Mouse (Mus musculus): ENCODE measurements around the gene Gpha2. TPM values are rescaled to one million over a fixed set of nuclear protein-coding genes. Genes with fewer than 3 reads are reported as not detected.
A peak's percentile ranks its signal among the peaks of the same experiment; 100 is the strongest.

Gene Gpha2
- total and polyA plus RNA-seq, 2 experiments from 2014 or later = not detected

DNA sequence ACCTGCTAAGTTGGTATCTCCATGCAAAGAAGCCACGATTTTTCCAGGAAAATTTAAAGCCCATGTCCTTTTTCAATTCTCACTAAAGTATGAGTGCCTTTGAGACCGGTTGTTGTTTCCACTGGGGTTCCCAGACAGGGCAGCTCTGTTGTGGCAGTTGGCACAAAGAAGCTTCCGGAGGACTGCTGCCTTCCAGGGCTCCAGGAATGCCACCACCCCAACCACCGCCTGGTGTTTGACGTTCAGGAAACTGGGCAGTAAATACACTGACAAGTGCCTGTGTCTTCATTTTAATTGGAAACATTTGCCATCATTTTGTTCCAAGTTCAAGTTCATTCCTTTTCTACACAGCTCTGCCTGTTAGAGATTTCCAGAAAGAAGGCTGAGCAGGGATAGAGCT, 19.5 kb upstream of the Gpha2 start:
- H3K36me3 ChIP-seq (ENCODE audit: insufficient read depth, low read length) = no peaks in the 10 kb centered on the region
- H3K4me1 ChIP-seq (ENCODE audit: insufficient read depth, low read length) = no peaks in the 10 kb centered on the region
- no peak overlapping the region for H3K9ac ChIP-seq (replicated peaks; ENCODE audit: low read length, poor library complexity, severe bottlenecking)
- H3K4me3 ChIP-seq (ENCODE audit: low read depth, low read length) = no peak overlapping the region
- H3K27ac ChIP-seq (ENCODE audit: low read depth, low read length) = no peak overlapping the region
- no peak overlapping the region for H3K4me2 ChIP-seq (ENCODE audit: low read depth, low read length, poor library complexity, severe bottlenecking)
- H3K27me3 ChIP-seq (ENCODE audit: insufficient read depth, low read length) = no peaks in the 10 kb centered on the region
- 65% methylated on average over 5 of the region's 5 CpGs for WGBS
- no peak for DNase-seq (ENCODE audit: low spot score)
- no peaks in the 10 kb centered on the region for H3K9me3 ChIP-seq (ENCODE audit: low read length)
- TF ChIP-seq CTCF (IDR thresholded peaks at IDR 0.05) = no peak
- no peak for ATAC-seq (ENCODE audit: low FRiP score)

- H3K27me3 ChIP-seq (ENCODE audit: insufficient read depth, low read length) = no peaks in the 10 kb centered on the region
- DNase-seq (ENCODE audit: low spot score) (no peak), ATAC-seq (ENCODE audit: low FRiP score) (no peak)
- no peaks in the 10 kb centered on the region for H3K9me3 ChIP-seq (ENCODE audit: low read length)
- H3K36me3 ChIP-seq (ENCODE audit: insufficient read depth, low read length) = no peaks in the 10 kb centered on the region
- no peaks in the 10 kb centered on the region for H3K4me1 ChIP-seq (ENCODE audit: insufficient read depth, low read length)
- no peak overlapping the region for H3K9ac ChIP-seq (replicated peaks; ENCODE audit: low read length, poor library complexity, severe bottlenecking)
- no peak overlapping the region for H3K4me3 ChIP-seq (ENCODE audit: low read depth, low read length)
- no peak for TF ChIP-seq CTCF (IDR thresholded peaks at IDR 0.05)
- no peak overlapping the region for H3K27ac ChIP-seq (ENCODE audit: low read depth, low read length)
- no peak overlapping the region for H3K4me2 ChIP-seq (ENCODE audit: low read depth, low read length, poor library complexity, severe bottlenecking)
- WGBS = 77% methylated on average over 6 of the region's 6 CpGs
Observed at GRCm38 (mm10) chr19:6216046-6216705, 10.0 kb upstream of the Gpha2 start.

DNA sequence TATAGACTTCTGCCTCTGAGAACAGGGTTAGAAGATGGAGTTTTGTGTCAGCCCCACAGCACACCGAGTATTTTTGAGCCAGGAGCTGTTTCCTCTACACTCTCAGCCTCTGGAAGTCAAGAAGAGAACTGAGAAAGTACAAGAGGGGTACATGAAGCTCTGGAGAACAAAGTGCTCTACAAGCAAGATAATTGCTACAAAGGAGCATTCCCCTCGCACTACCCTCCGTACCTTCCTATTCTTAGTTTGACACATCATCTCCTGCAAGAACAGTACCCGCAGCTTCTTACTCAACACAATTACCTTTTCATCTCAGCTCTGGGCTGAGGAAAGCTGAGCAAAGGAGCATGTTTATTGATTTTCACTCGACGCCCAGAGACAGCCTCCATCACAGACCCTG, 7.6 kb upstream of the Gpha2 start:
- TF ChIP-seq CTCF (IDR thresholded peaks at IDR 0.05) = no peak
- no peak overlapping the region for H3K4me2 ChIP-seq (ENCODE audit: low read depth, low read length, poor library complexity, severe bottlenecking)
- no peaks in the 10 kb centered on the region for H3K27me3 ChIP-seq (ENCODE audit: insufficient read depth, low read length)
- H3K9me3 ChIP-seq (ENCODE audit: low read length) = no peaks in the 10 kb centered on the region
- H3K4me1 ChIP-seq (ENCODE audit: insufficient read depth, low read length) = no peaks in the 10 kb centered on the region
- H3K9ac ChIP-seq (replicated peaks; ENCODE audit: low read length, poor library complexity, severe bottlenecking) = no peak overlapping the region
- no peak overlapping the region for H3K4me3 ChIP-seq (ENCODE audit: low read depth, low read length)
- DNase-seq (ENCODE audit: low spot score) (no peak), ATAC-seq (ENCODE audit: low FRiP score) (no peak)
- no peaks in the 10 kb centered on the region for H3K36me3 ChIP-seq (ENCODE audit: insufficient read depth, low read length)
- 74% methylated on average over 6 of the region's 6 CpGs for WGBS
- H3K27ac ChIP-seq (ENCODE audit: low read depth, low read length) = no peak overlapping the region

DNA sequence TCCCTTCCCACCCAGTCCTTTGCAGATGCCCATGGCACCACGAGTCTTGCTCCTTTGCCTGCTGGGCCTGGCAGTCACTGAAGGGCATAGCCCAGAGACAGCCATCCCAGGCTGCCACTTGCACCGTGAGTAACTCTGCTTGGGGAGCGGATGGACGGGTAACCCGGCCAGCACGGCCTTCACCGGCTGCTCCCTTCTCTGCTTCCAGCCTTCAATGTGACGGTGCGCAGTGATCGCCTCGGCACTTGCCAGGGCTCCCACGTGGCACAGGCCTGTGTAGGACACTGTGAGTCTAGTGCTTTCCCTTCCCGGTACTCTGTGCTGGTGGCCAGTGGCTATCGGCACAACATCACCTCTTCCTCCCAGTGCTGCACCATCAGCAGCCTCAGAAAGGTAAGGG, 583 bp downstream of the Gpha2 start:
- no peaks in the 10 kb centered on the region for H3K9me3 ChIP-seq (ENCODE audit: low read length)
- H3K9ac ChIP-seq (replicated peaks; ENCODE audit: low read length, poor library complexity, severe bottlenecking) = no peak overlapping the region
- H3K36me3 ChIP-seq (ENCODE audit: insufficient read depth, low read length) = peaks cover 54% of the 10 kb centered on the region
- no peak overlapping the region for H3K27ac ChIP-seq (ENCODE audit: low read depth, low read length)
- no peak for DNase-seq (ENCODE audit: low spot score)
- no peak for TF ChIP-seq CTCF (IDR thresholded peaks at IDR 0.05)
- no peaks in the 10 kb centered on the region for H3K27me3 ChIP-seq (ENCODE audit: insufficient read depth, low read length)
- WGBS = 91% methylated on average over 14 of the region's 14 CpGs
- no peak overlapping the region for H3K4me3 ChIP-seq (ENCODE audit: low read depth, low read length)
- no peak overlapping the region for H3K4me2 ChIP-seq (ENCODE audit: low read depth, low read length, poor library complexity, severe bottlenecking)
- H3K4me1 ChIP-seq (ENCODE audit: insufficient read depth, low read length) = no peaks in the 10 kb centered on the region
- ATAC-seq (ENCODE audit: low FRiP score) = 0 out of 2 replicates have a peak, but pooled peaks have one; percentile 25

DNA sequence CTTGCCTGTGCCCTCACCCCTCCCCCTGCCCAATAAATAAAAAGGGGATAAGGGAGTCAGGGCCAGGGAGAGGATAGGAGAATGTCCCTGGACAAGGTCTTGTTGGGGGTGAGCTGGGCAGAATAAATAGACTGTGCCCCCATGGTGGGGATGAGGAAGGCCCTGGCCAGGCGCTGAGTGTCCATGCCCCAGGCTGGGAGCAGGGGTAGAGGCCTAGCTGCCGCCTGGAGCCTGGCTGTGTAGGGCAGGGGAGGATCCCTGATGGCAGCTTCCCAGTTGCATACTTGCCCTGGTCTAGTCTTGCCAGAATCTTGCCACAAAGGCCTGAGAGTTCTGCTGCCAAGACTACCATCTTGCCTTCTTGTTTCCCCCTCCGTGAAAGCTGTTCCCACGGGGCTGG, 1.7 kb downstream of the Gpha2 start:
- Histone ChIP-seq H3K27me3 (ENCODE audit: insufficient read depth, low read length) (no peaks in the 10 kb centered on the region), H3K4me1 (ENCODE audit: insufficient read depth, low read length) (no peaks in the 10 kb centered on the region), H3K4me3 (ENCODE audit: low read depth, low read length) (no peak overlapping the region), H3K9me3 (ENCODE audit: low read length) (no peaks in the 10 kb centered on the region), H3K9ac (replicated peaks; ENCODE audit: low read length, poor library complexity, severe bottlenecking) (no peak overlapping the region), H3K36me3 (ENCODE audit: insufficient read depth, low read length) (peaks cover 64% of the 10 kb centered on the region), H3K27ac (ENCODE audit: low read depth, low read length) (no peak overlapping the region), H3K4me2 (ENCODE audit: low read depth, low read length, poor library complexity, severe bottlenecking) (no peak overlapping the region)
- WGBS = 88% methylated on average over 3 of the region's 4 CpGs
- no peak for TF ChIP-seq CTCF (IDR thresholded peaks at IDR 0.05)
- ATAC-seq (ENCODE audit: low FRiP score) = no peak
- no peak for DNase-seq (ENCODE audit: low spot score)

DNA sequence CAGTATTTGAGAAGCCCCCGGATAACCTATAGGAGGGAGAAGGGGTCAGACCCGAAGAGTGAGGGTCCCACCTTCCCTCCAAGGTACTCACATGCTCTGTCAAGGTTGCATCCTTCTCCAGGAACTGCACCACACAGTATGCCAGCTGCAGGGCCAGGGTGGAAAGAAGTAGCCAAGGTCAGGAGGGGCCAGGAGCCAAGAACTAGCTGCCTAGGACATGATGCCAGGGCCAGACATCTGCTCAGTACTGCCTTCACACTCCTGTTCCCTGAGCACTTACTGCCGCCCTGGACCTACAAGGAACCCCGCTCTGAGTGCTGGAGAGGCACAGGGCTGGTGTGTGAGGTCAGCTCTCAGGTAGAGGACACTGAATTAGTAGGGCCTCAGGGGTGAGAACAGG, 4.2 kb downstream of the Gpha2 start:
- Histone ChIP-seq H3K4me3 (ENCODE audit: low read depth, low read length) (no peak overlapping the region), H3K9me3 (ENCODE audit: low read length) (no peaks in the 10 kb centered on the region), H3K4me1 (ENCODE audit: insufficient read depth, low read length) (peaks cover 11% of the 10 kb centered on the region), H3K9ac (replicated peaks; ENCODE audit: low read length, poor library complexity, severe bottlenecking) (no peak overlapping the region), H3K27ac (ENCODE audit: low read depth, low read length) (no peak overlapping the region), H3K36me3 (ENCODE audit: insufficient read depth, low read length) (peaks cover 72% of the 10 kb centered on the region), H3K27me3 (ENCODE audit: insufficient read depth, low read length) (no peaks in the 10 kb centered on the region), H3K4me2 (ENCODE audit: low read depth, low read length, poor library complexity, severe bottlenecking) (no peak overlapping the region)
- no peak for TF ChIP-seq CTCF (IDR thresholded peaks at IDR 0.05)
- WGBS = 89% methylated on average over 4 of the region's 4 CpGs
- DNase-seq (ENCODE audit: low spot score) (no peak), ATAC-seq (ENCODE audit: low FRiP score) (no peak)

All from midbrain, postnatal 0 days (tissue).